Mouse (Mus musculus) lung, postnatal 0 days (tissue): Measurements from ENCODE around the gene Garnl3. TPM values are rescaled to one million over a fixed set of nuclear protein-coding genes. Genes with fewer than 3 reads are reported as not detected.

Experiments used
- ATAC-seq: fragments of 200-750 bp; cut with Nextera tagmentation; 2 replicates; pipeline ENCODE4 v1.8.0; 2017; ENCODE audit warnings: moderate library complexity
- DNase-seq: peaks from one replicate; pipeline ENCODE4 v3.0.0-alpha.2; 2016; ENCODE audit warnings: low spot score
- H3K27ac ChIP-seq: fragments of 300-500 bp; sonication (generic); 2 replicates; pipeline ENCODE4 v1.5.1; 2014; ENCODE audit warnings: antibody characterized with exemption, mild to moderate bottlenecking, low read length, mixed read lengths
- H3K27me3 ChIP-seq: fragments of 300-500 bp; sonication (generic); replicated peaks from 2 replicates; pipeline ENCODE4 v1.6.1; 2014; ENCODE audit warnings: low read length, mixed read lengths; ENCODE audit not compliant: insufficient read depth
- H3K36me3 ChIP-seq: fragments of 300-500 bp; sonication (generic); 2 replicates; pipeline ENCODE4 v1.6.1; 2014; ENCODE audit warnings: low read length, mixed read lengths; ENCODE audit not compliant: insufficient read depth
- H3K4me1 ChIP-seq: fragments of 300-500 bp; sonication (generic); 2 replicates; pipeline ENCODE4 v1.6.1; 2014; ENCODE audit warnings: antibody characterized with exemption, low read depth, low read length, mixed read lengths; ENCODE audit not compliant: insufficient read depth
- H3K4me2 ChIP-seq: fragments of 300-500 bp; sonication (generic); replicated peaks from 2 replicates; pipeline ENCODE4 v1.6.1; 2014; ENCODE audit warnings: low read depth, mild to moderate bottlenecking, low read length, moderate library complexity, mixed read lengths
- H3K4me3 ChIP-seq: fragments of 300-500 bp; sonication (generic); 2 replicates; pipeline ENCODE4 v1.5.1; 2014; ENCODE audit warnings: low read depth, low read length
- H3K9ac ChIP-seq: fragments of 300-500 bp; sonication (generic); replicated peaks from 2 replicates; pipeline ENCODE4 v1.6.1; 2014; ENCODE audit warnings: low read depth, mild to moderate bottlenecking
- H3K9me3 ChIP-seq: fragments of 300-500 bp; sonication (generic); 2 replicates; pipeline ENCODE4 v1.6.1; 2016; ENCODE audit warnings: low read length, mixed read lengths
- CTCF ChIP-seq: IDR thresholded peaks from 2 replicates; pipeline ENCODE4 v1.5.1; 2016; ENCODE audit warnings: antibody characterized with exemption, mild to moderate bottlenecking
- EP300 ChIP-seq: IDR thresholded peaks from 2 replicates; pipeline ENCODE4 v1.6.1; 2016; ENCODE audit warnings: antibody characterized with exemption, mild to moderate bottlenecking, control low read depth
- WGBS: fragments of 180-500 bp; shearing (Covaris S2); extraction: QIAGEN DNeasy Blood & Tissue Kit; methylation state at CpG from one replicate; pipeline ENCODE4 v1.1.7; 2014; 5-methylcytosine and 5-hydroxymethylcytosine counted together
- polyA plus RNA-seq: library from polyadenylated mRNA; unstranded; fragments of >200 nt; fragmentation: Nextera tagmentation; extraction: Ambion mirVana; gene quantifications from 2 replicates; pipeline ENCODE4 v1.2.1, GENCODE M21; 2015

Garnl3 gene
- 5.9 and 8.5 TPM in 2 replicates for polyA plus RNA-seq

DNA sequence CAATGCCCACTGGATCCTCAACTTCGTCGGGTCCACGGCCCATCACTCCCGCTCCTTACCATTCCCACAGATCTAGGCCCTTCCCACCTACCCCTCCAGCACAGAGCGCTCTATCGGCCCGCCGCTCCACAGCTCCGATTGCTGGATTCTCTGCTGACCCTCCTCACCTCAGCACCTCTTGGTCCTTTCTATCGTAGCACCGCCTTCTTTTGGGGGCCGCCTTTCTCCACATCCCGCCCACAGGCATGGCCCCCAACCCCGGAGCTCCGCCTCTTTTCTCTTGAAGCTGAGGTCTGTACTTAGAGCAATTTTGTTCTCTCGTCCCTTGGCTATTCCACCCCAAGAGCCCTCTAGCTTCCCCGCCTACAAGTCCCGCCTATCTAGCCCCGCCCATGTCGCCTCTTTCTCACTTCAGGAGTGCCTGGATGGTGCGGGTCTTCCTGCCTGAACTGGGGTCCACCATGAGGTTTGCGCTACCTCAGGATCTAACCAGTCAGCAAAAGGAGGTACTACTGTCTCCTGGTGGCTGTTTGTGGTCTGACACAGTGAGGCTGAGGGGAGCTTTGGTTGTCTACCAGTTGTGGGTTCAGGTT is at the start of gene Garnl3:
Gene Garnl3, minus strand, starts transcription at position 155 of the 593 bp plus-strand sequence.
- DNase-seq (peak; percentile 87), ATAC-seq (peak; percentile 3)
- Histone ChIP-seq H3K36me3 (no peaks in the 10 kb centered on the region), H3K4me1 (peaks cover 6% of the 10 kb centered on the region; the same call in 1 of the 2 replicates), H3K9ac (no peak within 1 kb of the TSS), H3K4me3 (peak within 1 kb of the TSS; percentile 65), H3K27ac (peak within 1 kb of the TSS; percentile 54; the same call in 1 of the 2 replicates), H3K4me2 (peak within 1 kb of the TSS; percentile 99), H3K27me3 (0 out of 2 replicates have a peak, but pooled peaks cover 4% of the 10 kb centered on the region), H3K9me3 (no peaks in the 10 kb centered on the region)
- TF ChIP-seq EP300 (0 out of 2 replicates have a peak, but pooled peaks have one; percentile 0), CTCF (peak; percentile 90)
- WGBS: 1% methylated on average over 22 of the region's 22 CpGs

DNA sequence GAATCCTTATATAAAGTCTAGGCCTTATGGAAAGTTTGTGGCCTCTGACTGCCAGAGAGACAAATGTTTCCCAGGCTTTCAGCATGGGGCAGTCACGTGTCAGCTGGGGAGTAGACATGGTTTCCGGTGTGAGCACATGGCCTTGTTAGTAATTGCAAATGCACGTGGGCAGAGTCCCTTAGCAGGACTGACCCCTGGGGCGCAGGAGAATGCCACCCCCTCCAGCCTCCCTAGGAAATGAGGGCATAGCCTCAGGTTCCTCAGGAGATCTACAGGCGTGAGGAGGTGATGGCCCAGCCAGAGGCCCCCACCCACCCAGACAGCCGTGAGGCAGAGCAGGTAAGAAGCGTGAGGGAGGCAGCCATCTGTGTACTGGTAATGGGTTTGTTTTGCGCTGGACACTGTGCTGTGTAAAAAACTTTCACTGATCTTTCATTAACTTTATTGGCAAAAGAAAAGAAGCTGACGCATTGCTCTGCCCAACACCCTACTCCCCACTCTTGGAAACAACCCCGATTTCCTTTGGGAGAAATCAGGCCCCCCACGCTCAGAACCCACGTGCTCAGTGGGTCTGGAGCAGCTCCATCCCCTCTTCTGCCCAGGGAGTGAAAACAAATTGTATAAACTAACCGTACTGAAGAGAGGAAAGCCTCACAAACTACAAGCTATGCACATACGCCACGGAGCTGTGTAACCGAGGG is 48.6 kb upstream of the Garnl3 start:
- 55% methylated on average over 16 of the region's 16 CpGs for WGBS
- no peaks in the 10 kb centered on the region for H3K4me1 ChIP-seq
- no peaks in the 10 kb centered on the region for H3K9me3 ChIP-seq
- peak; percentile 49 for DNase-seq
- no peak overlapping the region for H3K4me2 ChIP-seq
- no peak overlapping the region for H3K4me3 ChIP-seq
- H3K27me3 ChIP-seq: no peaks in the 10 kb centered on the region
- TF ChIP-seq EP300: no peak
- TF ChIP-seq CTCF: no peak
- no peak overlapping the region for H3K27ac ChIP-seq
- H3K36me3 ChIP-seq: no peaks in the 10 kb centered on the region
- no peak overlapping the region for H3K9ac ChIP-seq
- ATAC-seq: peak; percentile 53

DNA sequence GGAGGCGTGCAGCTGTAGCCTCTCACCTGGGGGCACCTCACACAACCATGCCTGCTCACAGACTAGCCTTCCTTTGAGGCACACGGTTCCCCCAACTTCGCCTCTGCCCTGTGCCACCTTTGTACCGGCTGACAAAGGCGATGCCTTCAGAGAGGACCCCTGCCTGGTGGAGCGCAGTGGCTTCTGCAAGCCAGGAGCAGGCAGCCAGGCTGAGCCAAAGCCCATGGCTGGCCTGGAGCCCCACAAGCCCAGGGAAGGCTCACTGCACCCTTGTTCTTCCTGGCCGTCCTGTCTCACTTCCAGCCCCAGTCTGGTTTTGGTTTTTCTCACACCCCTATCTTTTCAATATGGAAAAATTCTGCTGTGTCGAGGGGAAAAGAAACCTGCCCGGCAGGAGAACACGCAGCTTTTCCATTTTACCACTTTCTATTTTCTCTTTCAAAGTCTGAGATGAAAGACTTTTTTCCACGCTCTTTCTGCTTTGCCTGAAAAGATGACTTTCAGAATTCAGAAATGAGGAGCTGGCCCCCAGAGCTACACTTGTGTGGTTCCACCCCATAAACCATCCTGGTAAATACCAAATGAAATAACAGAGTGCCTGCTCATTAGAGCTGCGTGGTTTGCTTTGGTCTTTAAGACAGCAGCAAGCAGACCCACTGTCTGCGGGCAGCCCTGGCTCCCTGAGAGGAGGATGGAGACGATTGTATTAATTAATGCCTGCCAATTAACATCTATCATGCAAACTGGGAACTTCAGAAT is 47.9 kb upstream of the Garnl3 start:
- Histone ChIP-seq H3K36me3 (no peaks in the 10 kb centered on the region), H3K27me3 (no peaks in the 10 kb centered on the region), H3K9me3 (no peaks in the 10 kb centered on the region), H3K4me3 (no peak overlapping the region), H3K4me1 (no peaks in the 10 kb centered on the region), H3K4me2 (no peak overlapping the region), H3K27ac (no peak overlapping the region), H3K9ac (no peak overlapping the region)
- WGBS: 87% methylated on average over 14 of the region's 14 CpGs
- TF ChIP-seq EP300: no peak
- no peak for TF ChIP-seq CTCF
- DNase-seq (no peak), ATAC-seq (no peak)

DNA sequence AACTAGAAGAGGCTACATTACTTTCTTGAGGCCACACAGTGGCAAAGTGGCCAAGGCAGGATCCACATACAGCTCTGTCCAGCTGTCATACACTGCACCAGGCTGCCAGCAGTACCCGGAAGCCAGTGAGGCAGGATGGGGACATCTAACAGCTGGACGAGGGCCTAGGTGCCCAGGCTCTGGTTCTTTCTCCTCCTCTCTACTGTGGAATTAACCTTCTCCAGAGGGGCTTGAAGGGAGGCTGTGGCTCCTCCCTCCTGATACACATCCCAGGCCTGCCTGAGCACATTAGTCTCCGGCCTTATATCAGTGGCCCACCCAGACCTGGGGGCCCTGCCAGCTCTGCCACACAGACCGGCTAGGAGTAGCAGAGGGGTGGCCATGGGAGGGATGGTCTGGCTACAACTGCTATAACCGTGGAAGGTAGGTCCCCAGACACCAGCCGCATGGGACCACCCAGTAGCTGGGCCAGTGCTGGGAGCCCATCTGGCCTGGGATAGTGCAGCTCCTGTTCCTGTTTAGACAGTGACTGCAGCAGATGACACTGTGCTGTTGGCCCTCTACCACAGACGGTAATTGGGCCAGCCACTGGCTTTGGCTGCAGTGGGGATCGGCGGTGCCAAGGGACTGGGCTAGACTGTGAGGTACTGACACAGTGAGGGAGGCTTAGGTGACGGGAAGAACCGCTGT is 46.9 kb upstream of the Garnl3 start:
- Histone ChIP-seq H3K27ac (no peak overlapping the region), H3K4me1 (no peaks in the 10 kb centered on the region), H3K27me3 (no peaks in the 10 kb centered on the region), H3K36me3 (no peaks in the 10 kb centered on the region), H3K9ac (no peak overlapping the region), H3K4me3 (no peak overlapping the region), H3K4me2 (no peak overlapping the region), H3K9me3 (no peaks in the 10 kb centered on the region)
- DNase-seq: no peak
- 67% methylated on average over 11 of the region's 11 CpGs for WGBS
- peak; percentile 36; the same call in 1 of the 2 replicates for ATAC-seq
- TF ChIP-seq EP300 (no peak), CTCF (no peak)

DNA sequence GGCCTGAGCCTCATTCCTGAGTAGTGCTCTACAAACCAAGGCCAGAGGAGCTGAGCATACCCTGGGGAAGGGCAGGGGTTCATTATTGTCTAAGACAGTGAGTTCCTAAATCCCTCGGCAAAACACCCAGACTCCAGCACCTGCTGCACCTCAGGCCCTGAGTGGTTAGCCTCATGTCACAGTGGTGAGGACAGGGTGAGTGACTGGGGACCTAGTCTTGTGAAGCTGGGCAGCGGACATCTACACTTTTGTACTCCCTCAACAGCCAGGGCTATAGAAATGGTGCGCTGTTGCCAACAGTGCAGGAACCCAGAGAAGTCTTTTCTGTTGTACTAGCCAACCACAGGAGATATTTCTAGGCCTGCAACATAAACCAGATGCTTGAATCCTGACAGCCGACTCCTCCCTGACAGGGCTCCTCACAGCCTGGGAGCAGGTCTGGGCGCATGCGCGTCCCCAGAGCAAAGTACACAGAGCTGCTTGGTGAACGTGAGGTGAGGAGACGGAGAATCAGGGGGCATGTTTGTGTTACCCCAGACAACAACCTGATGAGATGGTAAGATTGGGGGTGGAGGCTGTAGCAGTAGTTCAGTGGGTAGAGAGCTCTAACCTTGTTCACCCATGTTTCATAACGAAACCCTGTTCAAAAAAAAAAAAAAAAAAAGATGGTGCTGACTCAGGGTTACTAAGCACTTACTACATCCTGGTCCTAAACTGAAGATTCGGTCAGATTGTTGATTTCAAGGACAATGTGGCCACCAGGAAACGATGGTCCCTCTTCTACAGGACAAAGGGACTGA is 46.2 kb upstream of the Garnl3 start:
- H3K4me2 ChIP-seq: no peak overlapping the region
- H3K4me1 ChIP-seq: no peaks in the 10 kb centered on the region
- H3K27me3 ChIP-seq: no peaks in the 10 kb centered on the region
- DNase-seq (no peak), ATAC-seq (no peak)
- TF ChIP-seq EP300 (no peak), CTCF (no peak)
- H3K9ac ChIP-seq: no peak overlapping the region
- no peak overlapping the region for H3K27ac ChIP-seq
- H3K36me3 ChIP-seq: no peaks in the 10 kb centered on the region
- H3K4me3 ChIP-seq: no peak overlapping the region
- WGBS: 67% methylated on average over 12 of the region's 12 CpGs
- H3K9me3 ChIP-seq: no peaks in the 10 kb centered on the region
